Mouse (Mus musculus) small intestine, adult 2 months (tissue): ENCODE measurements around the gene Hcrt.

Experiments used
- CTCF ChIP-seq: fragments of 200-500 bp; IDR thresholded peaks from 2 replicates; pipeline ENCODE4 v1.5.1; 2012; ENCODE audit warnings: low read depth, mild to moderate bottlenecking, control low read depth, inconsistent platforms, low read length, moderate library complexity, mixed read lengths; ENCODE audit not compliant: insufficient replicate concordance, insufficient read length; ENCODE audit errors: extremely low read depth
- POLR2A ChIP-seq: fragments of 200-500 bp; IDR thresholded peaks from 2 replicates; pipeline ENCODE4 v1.6.1; 2012; ENCODE audit warnings: low read depth, mild to moderate bottlenecking, control low read depth, inconsistent platforms, low read length, moderate library complexity

GRCm38 (mm10) chr11:100722493-100723028 lies 40.2 kb downstream of the Hcrt start:
- TF ChIP-seq POLR2A (no peak), CTCF (no peak)
